Mouse (Mus musculus) brain, adult 2 months (tissue): ENCODE results near the gene 9030025P20Rik.
"Not testable (repeated sequence)": the region's sequence is repeated elsewhere in the genome, so short reads cannot be mapped to it uniquely, and the experiment has no call there.

Experiments
- DNase-seq: peaks from one replicate; pipeline ENCODE4 v3.0.0; 2011; ENCODE audit warnings: low read depth, low spot score

Gene 9030025P20Rik

DNA sequence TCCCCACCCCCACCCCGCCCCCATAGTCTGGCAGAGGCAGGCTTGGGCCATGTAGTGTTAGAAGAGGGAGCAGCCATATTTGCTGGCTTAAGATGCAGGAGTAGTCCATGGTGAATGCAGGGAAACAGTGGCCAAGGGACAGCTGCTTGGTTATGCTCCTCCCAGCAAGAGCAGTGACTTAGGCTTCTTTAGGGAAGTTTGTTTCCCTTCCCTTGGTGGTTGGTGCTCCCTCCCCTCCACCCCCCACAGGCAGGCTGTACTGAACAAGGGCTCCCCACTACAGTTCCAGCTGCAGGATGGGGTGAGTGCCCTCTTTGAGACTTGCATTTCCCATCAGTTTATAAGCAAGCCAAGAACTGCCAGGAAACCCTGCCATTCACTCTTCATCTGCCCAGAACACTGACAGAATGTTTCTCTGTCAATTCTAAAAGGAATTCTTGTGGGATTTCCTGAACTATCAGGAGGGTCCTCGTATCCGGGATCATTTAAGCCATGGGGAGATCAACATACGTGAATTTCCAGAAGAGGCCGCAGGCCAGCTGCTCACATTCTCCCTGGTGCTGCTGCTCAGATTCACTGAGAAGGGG is 11.9 kb downstream of the 9030025P20Rik start:
- not testable (repeated sequence) for DNase-seq

DNA sequence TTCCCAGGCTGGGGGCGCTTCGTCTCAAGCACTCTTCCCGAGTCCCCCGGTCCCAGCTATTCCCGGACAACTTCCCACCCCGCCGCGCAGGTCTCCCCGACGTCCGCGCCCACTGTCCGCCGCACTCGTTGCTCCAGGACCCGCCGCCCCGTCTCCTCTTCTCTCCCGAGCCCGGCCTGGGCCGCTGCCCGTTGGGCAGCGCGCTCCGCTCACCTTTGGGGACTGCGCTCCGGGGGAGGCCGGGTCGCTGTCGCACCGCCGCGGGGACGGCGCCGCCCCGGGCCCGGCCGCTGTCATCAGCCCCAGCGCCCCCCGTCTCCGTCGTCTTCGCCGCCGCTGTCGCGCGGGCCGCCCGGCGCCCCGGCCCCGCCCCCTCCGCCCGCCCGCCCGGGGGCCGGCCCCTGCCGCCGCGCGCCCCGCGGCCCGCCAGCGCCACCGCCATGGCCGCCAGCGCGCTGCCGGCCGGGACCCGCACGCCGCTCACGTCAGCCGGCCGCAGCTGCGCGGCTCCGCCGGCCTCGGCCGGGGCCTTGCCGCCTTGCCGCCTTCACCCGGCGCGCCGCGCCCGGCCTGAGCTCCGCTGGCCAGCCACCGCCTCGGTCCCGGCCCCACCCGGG is 14.4 kb downstream of the 9030025P20Rik start:
- not testable (repeated sequence) for DNase-seq

DNA sequence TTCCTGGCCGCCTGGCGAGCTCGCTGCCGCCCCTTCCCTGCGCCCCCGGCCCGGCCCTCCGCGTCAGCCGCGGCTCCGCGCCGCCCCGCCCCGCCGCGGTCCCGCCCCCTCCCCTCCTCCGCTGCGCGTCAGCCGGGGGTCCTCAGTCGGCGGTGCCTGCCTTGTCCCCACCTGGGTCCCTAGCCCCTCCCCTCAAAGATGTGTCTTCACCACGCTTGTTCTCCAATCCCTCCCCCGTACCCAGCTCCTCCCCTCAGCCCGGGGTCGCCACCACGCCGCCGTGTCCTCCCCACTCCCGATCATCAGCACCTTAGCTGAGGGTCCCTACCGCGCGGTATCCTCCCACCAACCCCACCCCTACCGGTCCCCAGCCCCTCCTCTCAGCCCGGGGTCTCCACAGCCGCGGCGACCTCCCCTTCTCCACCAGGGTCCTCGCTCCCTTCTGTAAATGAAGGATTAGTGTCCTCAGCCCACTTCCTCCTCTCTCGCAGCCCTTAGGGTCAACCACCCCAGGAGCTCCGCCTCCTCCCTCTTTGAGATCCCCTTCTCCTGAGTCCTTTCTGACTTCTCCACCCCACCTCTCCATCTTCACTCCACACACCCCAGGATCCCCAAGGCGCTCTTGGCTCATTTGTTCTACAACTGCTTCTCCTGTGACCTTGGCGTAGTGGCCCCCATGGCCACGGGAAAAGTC is 15.0 kb downstream of the 9030025P20Rik start:
- not testable (repeated sequence) for DNase-seq

DNA sequence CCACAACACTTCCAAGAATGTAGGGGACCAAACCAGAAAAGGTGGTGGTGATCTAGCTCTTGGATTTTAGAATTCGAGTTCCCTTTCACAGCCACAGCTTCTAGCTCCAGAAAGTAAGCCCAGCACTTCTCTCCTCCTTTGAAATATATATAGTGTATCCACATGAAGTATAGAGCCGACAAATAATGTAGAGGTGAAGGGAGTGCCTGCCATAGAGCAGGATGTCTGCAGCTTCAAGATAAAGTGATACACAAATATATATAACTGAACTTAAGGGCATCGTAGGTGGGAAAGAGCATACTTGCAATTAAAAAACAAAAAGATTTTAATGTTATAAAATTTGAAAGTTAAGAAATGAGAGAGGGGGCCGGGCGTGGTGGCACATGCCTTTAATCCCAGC is 15.9 kb downstream of the 9030025P20Rik start:
- DNase-seq = not testable (repeated sequence)

DNA sequence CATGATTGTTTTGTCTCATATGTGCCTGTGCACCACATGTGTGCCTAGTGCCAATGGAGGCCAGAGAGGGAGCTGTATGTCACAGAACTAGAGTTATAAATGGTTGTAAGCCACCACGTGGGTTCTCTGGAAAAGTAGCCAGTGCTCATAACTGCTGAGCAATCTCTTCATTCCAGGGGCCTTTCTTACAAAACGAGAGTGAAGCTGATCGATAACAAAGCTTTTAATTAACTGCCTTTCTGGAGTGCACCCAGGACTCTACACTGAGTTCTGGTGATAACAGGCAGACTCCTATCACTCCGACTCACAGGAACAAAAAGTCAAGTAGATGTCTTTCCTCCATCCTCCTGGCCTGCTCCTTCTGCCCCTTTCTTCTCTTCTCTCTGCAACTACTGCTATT is 21.8 kb downstream of the 9030025P20Rik start:
- not testable (repeated sequence) for DNase-seq

DNA sequence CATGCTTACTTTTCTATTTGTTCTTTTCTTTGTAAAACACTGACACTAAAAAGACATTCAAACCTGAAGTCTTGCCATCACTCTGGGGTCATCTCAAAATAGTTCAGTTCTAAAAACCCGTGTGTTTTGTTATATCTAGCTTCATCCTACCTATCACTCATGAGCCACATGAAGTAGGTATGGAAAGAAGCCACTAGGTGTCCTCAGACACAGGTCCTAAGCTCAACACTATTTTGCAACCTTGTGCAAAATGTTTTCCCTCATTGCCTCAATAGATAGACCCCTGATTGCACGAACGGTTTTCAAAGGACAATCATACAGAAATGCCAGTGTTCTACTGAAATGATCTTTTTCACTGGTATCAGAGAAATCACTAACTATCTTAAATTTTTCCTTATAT is 30.8 kb downstream of the 9030025P20Rik start:
- DNase-seq = not testable (repeated sequence)

DNA sequence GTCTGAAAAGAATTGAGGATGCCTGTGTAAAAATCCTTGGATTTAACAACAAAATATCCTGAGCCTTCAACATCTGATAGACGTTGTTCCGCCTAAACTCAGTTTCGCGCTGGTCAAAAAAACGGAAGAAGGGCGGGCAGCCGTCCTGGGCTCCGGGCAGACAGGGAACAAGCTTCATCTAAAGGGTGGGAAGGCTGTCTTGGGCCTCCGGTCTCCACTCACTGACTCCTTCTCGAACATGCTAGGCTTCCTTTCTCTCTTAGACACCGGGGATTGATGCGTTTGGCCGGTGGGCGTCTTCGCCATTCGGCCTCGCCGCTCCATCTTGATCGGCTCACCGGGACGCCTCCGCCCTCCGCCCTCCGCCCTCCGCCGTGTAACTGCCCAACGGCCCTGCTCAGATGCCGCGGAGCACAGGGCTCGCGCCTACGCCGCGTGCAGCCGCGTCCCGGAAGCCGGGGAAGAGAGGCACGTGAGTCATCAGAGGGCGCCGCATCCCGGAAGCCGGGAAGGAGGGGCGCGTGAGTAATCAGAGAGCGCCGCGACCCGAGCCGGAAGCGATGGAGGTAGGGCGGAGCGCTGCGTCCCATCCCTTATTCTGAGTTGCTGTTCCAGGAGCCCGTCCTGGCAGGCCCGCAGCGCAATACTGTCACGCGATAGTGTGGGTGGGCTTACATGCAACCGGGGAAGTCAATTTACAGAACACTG is 31.6 kb downstream of the 9030025P20Rik start, which contains the start of gene Gm3435:
Gene Gm3435 (plus strand): TSS at position 471 of the 708 bp plus-strand sequence.
- DNase-seq = not testable (repeated sequence)

DNA sequence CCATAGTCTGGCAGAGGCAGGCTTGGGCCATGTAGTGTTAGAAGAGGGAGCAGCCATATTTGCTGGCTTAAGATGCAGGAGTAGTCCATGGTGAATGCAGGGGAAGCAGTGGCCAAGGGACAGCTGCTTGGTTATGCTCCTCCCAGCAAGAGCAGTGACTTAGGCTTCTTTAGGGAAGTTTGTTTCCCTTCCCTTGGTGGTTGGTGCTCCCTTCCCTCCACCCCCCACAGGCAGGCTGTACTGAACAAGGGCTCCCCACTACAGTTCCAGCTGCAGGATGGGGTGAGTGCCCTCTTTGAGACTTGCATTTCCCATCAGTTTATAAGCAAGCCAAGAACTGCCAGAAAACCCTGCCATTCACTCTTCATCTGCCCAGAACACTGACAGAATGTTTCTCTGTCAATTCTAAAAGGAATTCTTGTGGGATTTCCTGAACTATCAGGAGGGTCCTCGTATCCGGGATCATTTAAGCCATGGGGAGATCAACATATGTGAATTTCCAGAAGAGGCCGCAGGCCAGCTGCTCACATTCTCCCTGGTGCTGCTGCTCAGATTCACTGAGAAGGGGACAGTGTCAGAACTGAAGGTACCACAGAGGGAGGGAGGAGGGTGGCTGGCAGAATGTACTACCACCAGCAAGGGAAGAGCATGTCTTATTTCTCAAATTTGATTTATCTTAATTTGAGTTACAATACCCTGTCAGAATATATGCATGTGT is 43.4 kb downstream of the 9030025P20Rik start:
- not testable (repeated sequence) for DNase-seq

DNA sequence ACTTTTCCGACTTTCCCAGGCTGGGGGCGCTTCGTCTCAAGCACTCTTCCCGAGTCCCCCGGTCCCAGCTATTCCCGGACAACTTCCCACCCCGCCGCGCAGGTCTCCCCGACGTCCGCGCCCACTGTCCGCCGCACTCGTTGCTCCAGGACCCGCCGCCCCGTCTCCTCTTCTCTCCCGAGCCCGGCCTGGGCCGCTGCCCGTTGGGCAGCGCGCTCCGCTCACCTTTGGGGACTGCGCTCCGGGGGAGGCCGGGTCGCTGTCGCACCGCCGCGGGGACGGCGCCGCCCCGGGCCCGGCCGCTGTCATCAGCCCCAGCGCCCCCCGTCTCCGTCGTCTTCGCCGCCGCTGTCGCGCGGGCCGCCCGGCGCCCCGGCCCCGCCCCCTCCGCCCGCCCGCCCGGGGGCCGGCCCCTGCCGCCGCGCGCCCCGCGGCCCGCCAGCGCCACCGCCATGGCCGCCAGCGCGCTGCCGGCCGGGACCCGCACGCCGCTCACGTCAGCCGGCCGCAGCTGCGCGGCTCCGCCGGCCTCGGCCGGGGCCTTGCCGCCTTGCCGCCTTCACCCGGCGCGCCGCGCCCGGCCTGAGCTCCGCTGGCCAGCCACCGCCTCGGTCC is 45.7 kb downstream of the 9030025P20Rik start:
- not testable (repeated sequence) for DNase-seq

DNA sequence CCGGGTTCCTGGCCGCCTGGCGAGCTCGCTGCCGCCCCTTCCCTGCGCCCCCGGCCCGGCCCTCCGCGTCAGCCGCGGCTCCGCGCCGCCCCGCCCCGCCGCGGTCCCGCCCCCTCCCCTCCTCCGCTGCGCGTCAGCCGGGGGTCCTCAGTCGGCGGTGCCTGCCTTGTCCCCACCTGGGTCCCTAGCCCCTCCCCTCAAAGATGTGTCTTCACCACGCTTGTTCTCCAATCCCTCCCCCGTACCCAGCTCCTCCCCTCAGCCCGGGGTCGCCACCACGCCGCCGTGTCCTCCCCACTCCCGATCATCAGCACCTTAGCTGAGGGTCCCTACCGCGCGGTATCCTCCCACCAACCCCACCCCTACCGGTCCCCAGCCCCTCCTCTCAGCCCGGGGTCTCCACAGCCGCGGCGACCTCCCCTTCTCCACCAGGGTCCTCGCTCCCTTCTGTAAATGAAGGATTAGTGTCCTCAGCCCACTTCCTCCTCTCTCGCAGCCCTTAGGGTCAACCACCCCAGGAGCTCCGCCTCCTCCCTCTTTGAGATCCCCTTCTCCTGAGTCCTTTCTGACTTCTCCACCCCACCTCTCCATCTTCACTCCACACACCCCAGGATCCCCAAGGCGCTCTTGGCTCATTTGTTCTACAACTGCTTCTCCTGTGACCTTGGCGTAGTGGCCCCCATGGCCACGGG is 46.4 kb downstream of the 9030025P20Rik start:
- not testable (repeated sequence) for DNase-seq

DNA sequence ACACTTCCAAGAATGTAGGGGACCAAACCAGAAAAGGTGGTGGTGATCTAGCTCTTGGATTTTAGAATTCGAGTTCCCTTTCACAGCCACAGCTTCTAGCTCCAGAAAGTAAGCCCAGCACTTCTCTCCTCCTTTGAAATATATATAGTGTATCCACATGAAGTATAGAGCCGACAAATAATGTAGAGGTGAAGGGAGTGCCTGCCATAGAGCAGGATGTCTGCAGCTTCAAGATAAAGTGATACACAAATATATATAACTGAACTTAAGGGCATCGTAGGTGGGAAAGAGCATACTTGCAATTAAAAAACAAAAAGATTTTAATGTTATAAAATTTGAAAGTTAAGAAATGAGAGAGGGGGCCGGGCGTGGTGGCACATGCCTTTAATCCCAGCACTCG is 47.2 kb downstream of the 9030025P20Rik start:
- DNase-seq = not testable (repeated sequence)

DNA sequence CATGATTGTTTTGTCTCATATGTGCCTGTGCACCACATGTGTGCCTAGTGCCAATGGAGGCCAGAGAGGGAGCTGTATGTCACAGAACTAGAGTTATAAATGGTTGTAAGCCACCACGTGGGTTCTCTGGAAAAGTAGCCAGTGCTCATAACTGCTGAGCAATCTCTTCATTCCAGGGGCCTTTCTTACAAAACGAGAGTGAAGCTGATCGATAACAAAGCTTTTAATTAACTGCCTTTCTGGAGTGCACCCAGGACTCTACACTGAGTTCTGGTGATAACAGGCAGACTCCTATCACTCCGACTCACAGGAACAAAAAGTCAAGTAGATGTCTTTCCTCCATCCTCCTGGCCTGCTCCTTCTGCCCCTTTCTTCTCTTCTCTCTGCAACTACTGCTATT is 53.1 kb downstream of the 9030025P20Rik start:
- not testable (repeated sequence) for DNase-seq

DNA sequence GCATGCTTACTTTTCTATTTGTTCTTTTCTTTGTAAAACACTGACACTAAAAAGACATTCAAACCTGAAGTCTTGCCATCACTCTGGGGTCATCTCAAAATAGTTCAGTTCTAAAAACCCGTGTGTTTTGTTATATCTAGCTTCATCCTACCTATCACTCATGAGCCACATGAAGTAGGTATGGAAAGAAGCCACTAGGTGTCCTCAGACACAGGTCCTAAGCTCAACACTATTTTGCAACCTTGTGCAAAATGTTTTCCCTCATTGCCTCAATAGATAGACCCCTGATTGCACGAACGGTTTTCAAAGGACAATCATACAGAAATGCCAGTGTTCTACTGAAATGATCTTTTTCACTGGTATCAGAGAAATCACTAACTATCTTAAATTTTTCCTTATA is 62.2 kb downstream of the 9030025P20Rik start:
- not testable (repeated sequence) for DNase-seq
